Mouse (Mus musculus) heart, embryonic 11.5 days (tissue): ENCODE data around the gene Radil. TPM values are rescaled to one million over a fixed set of nuclear protein-coding genes. Genes with fewer than 3 reads are reported as not detected.
A peak's percentile ranks its signal among the peaks of the same experiment; 100 is the strongest.

Experiments used
- ATAC-seq: fragments of 200-750 bp; cut with Nextera tagmentation; replicated peaks from 2 replicates; pipeline ENCODE4 v1.8.0; 2017; ENCODE audit warnings: moderate library complexity; ENCODE audit not compliant: insufficient number of reproducible peaks, low FRiP score, low TSS enrichment
- H3K27ac ChIP-seq: fragments of 300-500 bp; sonication (generic); 2 replicates; pipeline ENCODE4 v1.5.1; 2014; ENCODE audit warnings: mild to moderate bottlenecking, low read depth, low read length
- H3K27me3 ChIP-seq: fragments of 300-500 bp; sonication (generic); 2 replicates; pipeline ENCODE4 v1.6.1; 2014; ENCODE audit warnings: mild to moderate bottlenecking, low read length, mixed read lengths; ENCODE audit not compliant: control insufficient read depth, insufficient read depth
- H3K36me3 ChIP-seq: fragments of 300-500 bp; sonication (generic); 2 replicates; pipeline ENCODE4 v1.6.1; 2014; ENCODE audit warnings: mild to moderate bottlenecking, low read length, moderate library complexity, mixed read lengths; ENCODE audit not compliant: control insufficient read depth, insufficient read depth
- H3K4me1 ChIP-seq: fragments of 300-500 bp; sonication (generic); 2 replicates; pipeline ENCODE4 v1.6.1; 2014; ENCODE audit warnings: low read length; ENCODE audit not compliant: control insufficient read depth, insufficient read depth
- H3K4me2 ChIP-seq: fragments of 300-500 bp; sonication (generic); 2 replicates; pipeline ENCODE4 v1.6.1; 2014; ENCODE audit warnings: mild to moderate bottlenecking, moderate library complexity
- H3K4me3 ChIP-seq: fragments of 300-500 bp; sonication (generic); 2 replicates; pipeline ENCODE4 v1.5.1; 2014; ENCODE audit warnings: low read depth, low read length
- H3K9ac ChIP-seq: fragments of 300-500 bp; sonication (generic); 2 replicates; pipeline ENCODE4 v1.6.1; 2014; ENCODE audit warnings: mild to moderate bottlenecking, low read depth, low read length, moderate library complexity
- H3K9me3 ChIP-seq: fragments of 300-500 bp; sonication (generic); replicated peaks from 2 replicates; pipeline ENCODE4 v1.6.1; 2016; ENCODE audit warnings: low read length; ENCODE audit not compliant: control insufficient read depth
- WGBS: fragments of 180-500 bp; shearing (Covaris S2); extraction: QIAGEN DNeasy Blood & Tissue Kit; methylation state at CpG from one replicate; pipeline ENCODE4 v1.1.7; 2014; ENCODE audit not compliant: insufficient replicate concordance; 5-methylcytosine and 5-hydroxymethylcytosine counted together
- polyA plus RNA-seq: library from polyadenylated mRNA; unstranded; fragments of >200 nt; fragmentation: Nextera tagmentation; extraction: Ambion mirVana; gene quantifications from 2 replicates; pipeline ENCODE4 v1.2.1, GENCODE M21; 2014

Gene Radil
- polyA plus RNA-seq, 1 experiment from 2014 or later: 10.0 TPM

GRCm38 (mm10) chr5:142549441-142549840 lies 1.5 kb downstream of the Radil start:
- no peak for ATAC-seq
- WGBS: 41% methylated on average over 9 of the region's 9 CpGs
- Histone ChIP-seq H3K4me3 (no peak overlapping the region), H3K4me1 (peaks cover 46% of the 10 kb centered on the region), H3K27me3 (no peaks in the 10 kb centered on the region), H3K9ac (peak overlapping the region; percentile 47; the same call in 1 of the 2 replicates), H3K9me3 (no peaks in the 10 kb centered on the region), H3K4me2 (peak overlapping the region; percentile 100), H3K27ac (peak overlapping the region; percentile 81), H3K36me3 (no peaks in the 10 kb centered on the region)

- Histone ChIP-seq H3K4me3 (no peak overlapping the region), H3K4me1 (peaks cover 50% of the 10 kb centered on the region), H3K36me3 (no peaks in the 10 kb centered on the region), H3K27me3 (no peaks in the 10 kb centered on the region), H3K4me2 (no peak overlapping the region), H3K9me3 (no peaks in the 10 kb centered on the region), H3K27ac (no peak overlapping the region), H3K9ac (no peak overlapping the region)
- ATAC-seq: no peak
- WGBS: 81% methylated on average over 3 of the region's 3 CpGs
Measured at GRCm38 (mm10) chr5:142547066-142547465, 3.8 kb downstream of the Radil start.

- H3K27ac ChIP-seq: no peak overlapping the region
- H3K36me3 ChIP-seq: no peaks in the 10 kb centered on the region
- H3K4me1 ChIP-seq: peaks cover 50% of the 10 kb centered on the region
- ATAC-seq: no peak
- H3K9ac ChIP-seq: no peak overlapping the region
- WGBS: 19% methylated on average over 5 of the region's 5 CpGs
- no peak overlapping the region for H3K4me2 ChIP-seq
- H3K4me3 ChIP-seq: no peak overlapping the region
- no peaks in the 10 kb centered on the region for H3K27me3 ChIP-seq
- no peaks in the 10 kb centered on the region for H3K9me3 ChIP-seq
Measured at GRCm38 (mm10) chr5:142546344-142546743, 4.6 kb downstream of the Radil start.

GRCm38 (mm10) chr5:142545014-142545795 lies 5.7 kb downstream of the Radil start:
- Histone ChIP-seq H3K27ac (0 out of 2 replicates have a peak overlapping the region, but pooled peaks have one; percentile 46), H3K9me3 (no peaks in the 10 kb centered on the region), H3K27me3 (no peaks in the 10 kb centered on the region), H3K9ac (no peak overlapping the region), H3K4me1 (peaks cover 52% of the 10 kb centered on the region), H3K36me3 (no peaks in the 10 kb centered on the region), H3K4me3 (no peak overlapping the region), H3K4me2 (no peak overlapping the region)
- WGBS: 40% methylated on average over 5 of the region's 5 CpGs
- no peak for ATAC-seq

- H3K4me2 ChIP-seq: no peak overlapping the region
- H3K36me3 ChIP-seq: no peaks in the 10 kb centered on the region
- no peak overlapping the region for H3K4me3 ChIP-seq
- no peak for ATAC-seq
- no peak overlapping the region for H3K27ac ChIP-seq
- H3K9ac ChIP-seq: no peak overlapping the region
- WGBS: 71% methylated on average over 3 of the region's 3 CpGs
- H3K27me3 ChIP-seq: no peaks in the 10 kb centered on the region
- H3K4me1 ChIP-seq: peaks cover 21% of the 10 kb centered on the region
- H3K9me3 ChIP-seq: no peaks in the 10 kb centered on the region
Measured at GRCm38 (mm10) chr5:142537286-142537685, 13.6 kb downstream of the Radil start.

- H3K4me3 ChIP-seq: no peak overlapping the region
- 68% methylated on average over 4 of the region's 4 CpGs for WGBS
- no peak for ATAC-seq
- H3K4me1 ChIP-seq: peaks cover 23% of the 10 kb centered on the region
- no peaks in the 10 kb centered on the region for H3K36me3 ChIP-seq
- H3K27ac ChIP-seq: no peak overlapping the region
- H3K9me3 ChIP-seq: no peaks in the 10 kb centered on the region
- H3K9ac ChIP-seq: no peak overlapping the region; the same call in 1 of the 2 replicates
- H3K4me2 ChIP-seq: no peak overlapping the region
- H3K27me3 ChIP-seq: no peaks in the 10 kb centered on the region
Measured at GRCm38 (mm10) chr5:142535388-142535787, 15.5 kb downstream of the Radil start.

GRCm38 (mm10) chr5:142529915-142530314 lies 21.0 kb downstream of the Radil start, which contains the start of gene Papolb:
Gene Papolb (minus strand): TSS chr5:142530076.
- ATAC-seq: no peak
- no peak within 1 kb of the TSS for H3K27ac ChIP-seq
- H3K9me3 ChIP-seq: no peaks in the 10 kb centered on the region
- no peak within 1 kb of the TSS; the same call in 1 of the 2 replicates for H3K9ac ChIP-seq
- peak within 1 kb of the TSS; percentile 51 for H3K4me2 ChIP-seq
- H3K4me1 ChIP-seq: peaks cover 12% of the 10 kb centered on the region
- 0 out of 2 replicates have a peak within 1 kb of the TSS, but pooled peaks have one; percentile 17 for H3K4me3 ChIP-seq
- H3K27me3 ChIP-seq: no peaks in the 10 kb centered on the region; the same call in 1 of the 2 replicates
- H3K36me3 ChIP-seq: no peaks in the 10 kb centered on the region
- WGBS: 34% methylated on average over 41 of the region's 41 CpGs

- no peak for ATAC-seq
- Histone ChIP-seq H3K9ac (no peak overlapping the region), H3K27ac (peak overlapping the region; percentile 47; the same call in 1 of the 2 replicates), H3K4me2 (no peak overlapping the region; the same call in 1 of the 2 replicates), H3K9me3 (no peaks in the 10 kb centered on the region), H3K4me1 (peaks cover 12% of the 10 kb centered on the region), H3K27me3 (no peaks in the 10 kb centered on the region; the same call in 1 of the 2 replicates), H3K36me3 (no peaks in the 10 kb centered on the region), H3K4me3 (no peak overlapping the region)
- WGBS: 40% methylated on average over 8 of the region's 8 CpGs
Measured at GRCm38 (mm10) chr5:142524711-142525464, 26.0 kb downstream of the Radil start.
